In genomic region chr13:58359304-58359653, GRCm38 (mm10) we compare ENCODE assay signal across 9 mouse cellular contexts. TPM values are rescaled to one million over a fixed set of nuclear protein-coding genes. Genes with fewer than 3 reads are reported as not detected.
DNase-seq lines count a peak whose midpoint lies in the region; ATAC-seq lines count a peak whose summit lies in the region.
"Had no signal": no experiment of that assay in that cellular context is flagged by ENCODE, and none has a peak within 500 bp of the region (broad histone marks: within the 10 kb centered on the region; RNA-seq: fewer than 3 reads in every experiment).

No protein-coding gene starts in this region.

- peak overlapping the region; percentile 84 for H3K9ac ChIP-seq in heart, embryonic 13.5 days

- H3K4me1 ChIP-seq in heart, embryonic 13.5 days = 0 out of 2 replicates have a peak, but pooled peaks cover 3% of the 10 kb centered on the region
- peaks cover 11% of the 10 kb centered on the region; the same call in 1 of the 2 replicates for H3K4me1 ChIP-seq in hindbrain, embryonic 10.5 days (replicated peaks)
- H3K4me1 ChIP-seq in megakaryocyte, embryonic 14.5 days = peaks cover 10% of the 10 kb centered on the region

- ATAC-seq in heart, embryonic 13.5 days (ENCODE audit: extremely low read depth, insufficient number of reproducible peaks, low FRiP score, low TSS enrichment) = no peak
- ATAC-seq in activated CD4-positive, CD25-positive, alpha-beta regulatory T cell, adult 4 months = peak; percentile 43

- peak overlapping the region; percentile 76 for H3K4me3 ChIP-seq in heart, embryonic 13.5 days
- peak overlapping the region; percentile 74 for H3K4me3 ChIP-seq in hindbrain, embryonic 10.5 days
- H3K4me3 ChIP-seq in megakaryocyte, embryonic 14.5 days (replicated peaks) = peak overlapping the region; percentile 91

- DNase-seq in heart, postnatal 14 days = no peak
- no peak for DNase-seq in hindbrain, embryonic 10.5 days (ENCODE audit: low spot score)
- no peak for DNase-seq in frontal cortex, postnatal 25 days (ENCODE audit: low spot score in 2 of 2)
- DNase-seq in cerebellum, adult 11-12 months = no peak
- no peak for DNase-seq in layer of hippocampus, postnatal 10 days (ENCODE audit: low spot score in 2 of 2)

- H3K4me2 ChIP-seq in heart, embryonic 13.5 days = peak overlapping the region; percentile 98

- H3K36me3 ChIP-seq in heart, embryonic 13.5 days = no peaks in the 10 kb centered on the region
- no peaks in the 10 kb centered on the region for H3K36me3 ChIP-seq in hindbrain, embryonic 10.5 days
- no peaks in the 10 kb centered on the region for H3K36me3 ChIP-seq in megakaryocyte, embryonic 14.5 days (replicated peaks; ENCODE audit: low read length)

- H3K27ac ChIP-seq in heart, embryonic 13.5 days (replicated peaks) = 0 out of 2 replicates have a peak overlapping the region, but pooled peaks have one; percentile 24
- no peak overlapping the region for H3K27ac ChIP-seq in hindbrain, embryonic 10.5 days

- 11% methylated on average over 7 of the region's 7 CpGs for WGBS in heart, embryonic 13.5 days
- 6% methylated on average over 7 of the region's 7 CpGs for WGBS in hindbrain, embryonic 10.5 days

- intact Hi-C loops in heart, postnatal 14 days (cut with DNase I) = no loop called here

- peaks cover 8% of the 10 kb centered on the region for H3K27me3 ChIP-seq in heart, embryonic 13.5 days (replicated peaks)
- peaks cover 16% of the 10 kb centered on the region; the same call in 1 of the 2 replicates for H3K27me3 ChIP-seq in hindbrain, embryonic 10.5 days (ENCODE audit: insufficient read depth, poor library complexity, severe bottlenecking)
- peaks cover 47% of the 10 kb centered on the region for H3K27me3 ChIP-seq in megakaryocyte, embryonic 14.5 days (replicated peaks)

- no peaks in the 10 kb centered on the region for H3K9me3 ChIP-seq in heart, embryonic 13.5 days
- no peaks in the 10 kb centered on the region for H3K9me3 ChIP-seq in hindbrain, embryonic 10.5 days
- H3K9me3 ChIP-seq in megakaryocyte, embryonic 14.5 days = peaks cover 17% of the 10 kb centered on the region

RNA-seq across cellular contexts. Expression of gene Kif27, which starts 0.4 kb away (rescaled TPM):
- 0.11 and 0.17 TPM in 2 replicates for polyA plus RNA-seq in heart, embryonic 13.5 days (2015; fragmentation: Nextera tagmentation; extraction: Ambion mirVana)
- under 1 TPM; 0.10 to 0.24 TPM for total RNA-seq in heart, postnatal 14 days (2021)
- not detected for polyA plus RNA-seq in activated CD4-positive, CD25-positive, alpha-beta regulatory T cell, adult 4 months (2017; shearing (Covaris generic))
- polyA plus RNA-seq in hindbrain, embryonic 10.5 days (2016; fragmentation: Nextera tagmentation; extraction: Ambion mirVana) = 0.72 and 1.5 TPM in 2 replicates
- polyA plus RNA-seq in megakaryocyte, embryonic 14.5 days (2012; ENCODE audit: insufficient read depth, low replicate concordance) = not detected in 2 replicates
- 1 to 10 TPM; 4.0 to 4.6 TPM for total RNA-seq in layer of hippocampus, postnatal 10 days (2021)
- total RNA-seq: hematopoietic stem cell, adult 5-6 weeks had no signal

RNA-seq across cellular contexts. Expression of gene 2210016F16Rik, which starts 25.7 kb away (rescaled TPM):
- 26.8 and 29.8 TPM in 2 replicates for polyA plus RNA-seq in heart, embryonic 13.5 days (2015; fragmentation: Nextera tagmentation; extraction: Ambion mirVana)
- total RNA-seq in heart, postnatal 14 days (2021) = 10 to 100 TPM; 12.7 to 13.7 TPM
- polyA plus RNA-seq in activated CD4-positive, CD25-positive, alpha-beta regulatory T cell, adult 4 months (2017; shearing (Covaris generic)) = 10 to 100 TPM; 25.5 to 29.7 TPM
- 30.4 and 30.5 TPM in 2 replicates for polyA plus RNA-seq in hindbrain, embryonic 10.5 days (2016; fragmentation: Nextera tagmentation; extraction: Ambion mirVana)
- 1.1 and 3.2 TPM in 2 replicates for polyA plus RNA-seq in megakaryocyte, embryonic 14.5 days (2012; ENCODE audit: insufficient read depth, low replicate concordance)
- 1 to 10 TPM; 6.1 TPM for total RNA-seq in layer of hippocampus, postnatal 10 days (2021)

RNA-seq across cellular contexts. Expression of gene Rmi1, which starts 42.8 kb away (rescaled TPM):
- 17.0 and 18.5 TPM in 2 replicates for polyA plus RNA-seq in heart, embryonic 13.5 days (2015; fragmentation: Nextera tagmentation; extraction: Ambion mirVana)
- total RNA-seq in heart, postnatal 14 days (2021) = 1 to 10 TPM; 9.5 to 9.6 TPM
- polyA plus RNA-seq in activated CD4-positive, CD25-positive, alpha-beta regulatory T cell, adult 4 months (2017; shearing (Covaris generic)) = 10 to 100 TPM; 24.5 to 25.2 TPM
- 24.1 and 28.2 TPM in 2 replicates for polyA plus RNA-seq in hindbrain, embryonic 10.5 days (2016; fragmentation: Nextera tagmentation; extraction: Ambion mirVana)
- polyA plus RNA-seq in megakaryocyte, embryonic 14.5 days (2012; ENCODE audit: insufficient read depth, low replicate concordance) = 0.42 and 2.8 TPM in 2 replicates
- total RNA-seq in layer of hippocampus, postnatal 10 days (2021) = 10 to 100 TPM; 14.5 to 15.2 TPM

RNA-seq across cellular contexts. Expression of gene Hnrnpk, which starts 43.9 kb away (rescaled TPM):
- polyA plus RNA-seq in heart, embryonic 13.5 days (2015; fragmentation: Nextera tagmentation; extraction: Ambion mirVana) = 896 and 991 TPM in 2 replicates
- total RNA-seq in heart, postnatal 14 days (2021) = 100 to 1,000 TPM; 547 to 571 TPM
- 1,000 to 10,000 TPM; 2,185 to 2,296 TPM for polyA plus RNA-seq in activated CD4-positive, CD25-positive, alpha-beta regulatory T cell, adult 4 months (2017; shearing (Covaris generic))
- 1,809 and 2,099 TPM in 2 replicates for polyA plus RNA-seq in hindbrain, embryonic 10.5 days (2016; fragmentation: Nextera tagmentation; extraction: Ambion mirVana)
- polyA plus RNA-seq in megakaryocyte, embryonic 14.5 days (2012; ENCODE audit: insufficient read depth, low replicate concordance) = 91.3 and 488 TPM in 2 replicates
- total RNA-seq in layer of hippocampus, postnatal 10 days (2021) = 100 to 1,000 TPM; 758 to 769 TPM
